Mouse (Mus musculus): Measurements from ENCODE around the gene Pold3. TPM values are rescaled to one million over a fixed set of nuclear protein-coding genes. Genes with fewer than 3 reads are reported as not detected.

Gene Pold3
- polyA plus RNA-seq (2014; fragmentation: Illumina TruSeq; extraction: RNeasy Lipid Tissue Mini Kit (QIAGEN cat#74804); ENCODE audit: insufficient read depth, low read depth, low replicate concordance), result 11.8 TPM

GRCm38 (mm10) chr7:100121376-100121789 is at the start of gene Pold3:
Gene Pold3 (minus strand): TSS chr7:100121565.

GRCm38 (mm10) chr7:100159105-100159841 is 37.9 kb upstream of the Pold3 start, which contains the start of gene Lipt2:
Gene Lipt2 (plus strand): TSS chr7:100159277.

Other genes with a start within 250 kb of the Pold3 start
- gene Rnf169, start 141.1 kb downstream of the Pold3 start, polyA plus RNA-seq (2014; fragmentation: Illumina TruSeq; extraction: RNeasy Lipid Tissue Mini Kit (QIAGEN cat#74804); ENCODE audit: insufficient read depth, low read depth, low replicate concordance), result 3.8 TPM
- gene Chrdl2, start 115.4 kb downstream of the Pold3 start, polyA plus RNA-seq (2014; fragmentation: Illumina TruSeq; extraction: RNeasy Lipid Tissue Mini Kit (QIAGEN cat#74804); ENCODE audit: insufficient read depth, low read depth, low replicate concordance), result not detected
- 5.4 TPM for gene Lipt2, start 37.7 kb upstream of the Pold3 start, polyA plus RNA-seq (2014; fragmentation: Illumina TruSeq; extraction: RNeasy Lipid Tissue Mini Kit (QIAGEN cat#74804); ENCODE audit: insufficient read depth, low read depth, low replicate concordance)
- gene Kcne3, start 54.9 kb upstream of the Pold3 start, polyA plus RNA-seq (2014; fragmentation: Illumina TruSeq; extraction: RNeasy Lipid Tissue Mini Kit (QIAGEN cat#74804); ENCODE audit: insufficient read depth, low read depth, low replicate concordance), result 4.4 TPM
- 3.7 TPM for gene Pgm2l1, start 105.8 kb upstream of the Pold3 start, polyA plus RNA-seq (2014; fragmentation: Illumina TruSeq; extraction: RNeasy Lipid Tissue Mini Kit (QIAGEN cat#74804); ENCODE audit: insufficient read depth, low read depth, low replicate concordance)
- 0.55 TPM for gene P4ha3, start 164.0 kb upstream of the Pold3 start, polyA plus RNA-seq (2014; fragmentation: Illumina TruSeq; extraction: RNeasy Lipid Tissue Mini Kit (QIAGEN cat#74804); ENCODE audit: insufficient read depth, low read depth, low replicate concordance)

Measured in lung, adult 10 weeks (tissue).